Mouse (Mus musculus) thymus, adult 2 months (tissue): Measurements from ENCODE around the gene Mslnl.

ENCODE experiments used
- CTCF ChIP-seq: fragments of 200-500 bp; IDR thresholded peaks from 2 replicates; pipeline ENCODE4 v1.5.1; 2012; ENCODE audit warnings: mild to moderate bottlenecking, control low read depth, low read length, moderate library complexity, borderline replicate concordance; ENCODE audit not compliant: control insufficient read depth, poor library complexity, insufficient read depth; ENCODE audit errors: extremely low read depth
- POLR2A ChIP-seq: fragments of 200-500 bp; IDR thresholded peaks from 2 replicates; pipeline ENCODE4 v1.6.1; 2012; ENCODE audit warnings: mild to moderate bottlenecking, low read length, control low read depth, moderate library complexity; ENCODE audit not compliant: control insufficient read depth, poor library complexity, insufficient read depth; ENCODE audit errors: extremely low read depth

DNA sequence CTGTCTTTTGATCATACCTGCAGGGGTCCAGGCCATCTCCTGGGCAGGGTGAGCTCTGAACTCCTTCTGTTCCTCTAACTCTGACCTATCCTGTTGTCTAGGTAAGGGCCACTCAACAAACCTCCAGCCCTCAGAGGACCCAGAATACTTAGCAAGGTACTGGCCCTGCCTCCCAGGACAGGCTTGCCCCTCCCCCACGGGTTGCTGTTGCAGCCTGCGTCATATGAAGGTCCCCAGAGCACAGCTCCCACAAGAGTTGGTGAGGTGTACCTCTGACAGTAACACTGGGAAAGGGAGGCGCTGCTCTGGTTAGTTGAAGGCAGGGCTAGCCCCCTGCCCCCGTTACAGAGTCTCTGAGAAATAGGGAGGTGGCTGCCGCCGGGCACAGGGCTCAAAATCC lies 19.7 kb upstream of the Mslnl start:
- TF ChIP-seq POLR2A = no peak
- no peak for TF ChIP-seq CTCF
